Mouse (Mus musculus): ENCODE data around the gene Tsga10ip.

Tsga10ip gene

GRCm38 (mm10) chr19:5345297-5346131, 56.8 kb downstream of the Tsga10ip start:
- no peak for DNase-seq (ENCODE audit: low read depth)

GRCm38 (mm10) chr19:5341360-5341759, 61.0 kb downstream of the Tsga10ip start:
- DNase-seq (ENCODE audit: low read depth) = no peak

All from induced T-regulatory cell, adult 2 months (primary cell).